Mouse (Mus musculus) forebrain, embryonic 16.5 days (tissue): ENCODE measurements around the gene Tmem35b. TPM values are rescaled to one million over a fixed set of nuclear protein-coding genes. Genes with fewer than 3 reads are reported as not detected.
"Not testable (repeated sequence)": the region's sequence is repeated elsewhere in the genome, so short reads cannot be mapped to it uniquely, and the experiment has no call there.

ENCODE experiments used
- ATAC-seq: fragments of 200-750 bp; cut with Nextera tagmentation; 2 replicates; pipeline ENCODE4 v1.8.0; 2017; ENCODE audit warnings: mild to moderate bottlenecking, moderate library complexity
- H3K27ac ChIP-seq: fragments of 300-500 bp; sonication (generic); 2 replicates; pipeline ENCODE4 v1.5.1; 2014; ENCODE audit warnings: low read length, control low read depth
- H3K27me3 ChIP-seq: fragments of 300-500 bp; sonication (generic); replicated peaks from 2 replicates; pipeline ENCODE4 v1.6.1; 2014; ENCODE audit warnings: low read length; ENCODE audit not compliant: control insufficient read depth, insufficient read depth
- H3K36me3 ChIP-seq: fragments of 300-500 bp; sonication (generic); 2 replicates; pipeline ENCODE4 v1.6.1; 2014; ENCODE audit not compliant: control insufficient read depth, insufficient read depth
- H3K4me1 ChIP-seq: fragments of 300-500 bp; sonication (generic); replicated peaks from 2 replicates; pipeline ENCODE4 v1.6.1; 2014; ENCODE audit warnings: low read length; ENCODE audit not compliant: control insufficient read depth, insufficient read depth
- H3K4me2 ChIP-seq: fragments of 300-500 bp; sonication (generic); 2 replicates; pipeline ENCODE4 v1.6.1; 2014; ENCODE audit warnings: mild to moderate bottlenecking, low read length, control low read depth
- H3K4me3 ChIP-seq: fragments of 300-500 bp; sonication (generic); replicated peaks from 2 replicates; pipeline ENCODE4 v1.5.1; 2014; ENCODE audit warnings: mild to moderate bottlenecking, low read length, control low read depth
- H3K9ac ChIP-seq: fragments of 300-500 bp; sonication (generic); replicated peaks from 2 replicates; pipeline ENCODE4 v1.6.1; 2014; ENCODE audit warnings: low read depth, low read length, control low read depth
- H3K9me3 ChIP-seq: fragments of 300-500 bp; sonication (generic); 2 replicates; pipeline ENCODE4 v1.6.1; 2016; ENCODE audit warnings: low read length; ENCODE audit not compliant: control insufficient read depth
- WGBS: fragments of 180-500 bp; shearing (Covaris S2); extraction: QIAGEN DNeasy Blood & Tissue Kit; methylation state at CpG from one replicate; pipeline ENCODE4 v1.1.7; 2014; 5-methylcytosine and 5-hydroxymethylcytosine counted together
- polyA plus RNA-seq: library from polyadenylated mRNA; unstranded; fragments of >200 nt; fragmentation: Nextera tagmentation; extraction: Ambion mirVana; gene quantifications from 2 replicates; pipeline ENCODE4 v1.2.1, GENCODE M21; 2015

The Tmem35b gene
- 12.6 and 14.6 TPM in 2 replicates for polyA plus RNA-seq

DNA sequence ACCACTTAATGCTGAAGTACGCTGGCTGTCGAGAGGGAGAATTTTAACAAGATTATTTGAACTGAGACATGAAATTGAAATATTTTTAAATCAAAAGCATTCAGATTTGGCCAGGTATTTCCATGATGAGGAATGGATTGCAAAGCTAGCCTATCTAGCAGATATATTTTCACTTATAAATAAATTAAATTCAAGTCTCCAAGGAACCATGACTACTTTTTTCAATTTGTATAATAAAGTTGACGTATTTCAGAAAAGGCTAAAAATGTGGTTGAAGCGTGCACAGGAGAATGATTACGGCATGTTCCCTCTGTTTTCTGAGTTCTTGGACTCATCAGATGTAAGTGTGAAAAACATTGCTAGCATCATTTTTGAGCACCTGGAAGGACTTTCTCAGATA is at the start of gene Tmem35b:
Gene Tmem35b, plus strand, starts transcription at position 301 of the 400 bp plus-strand sequence.
- Histone ChIP-seq H3K36me3 (peaks cover 2% of the 10 kb centered on the region; the same call in 1 of the 2 replicates), H3K9me3 (no peaks in the 10 kb centered on the region), H3K27me3 (no peaks in the 10 kb centered on the region), H3K9ac (no peak within 1 kb of the TSS), H3K4me3 (no peak within 1 kb of the TSS), H3K4me1 (peaks cover 10% of the 10 kb centered on the region), H3K27ac (no peak within 1 kb of the TSS), H3K4me2 (no peak within 1 kb of the TSS)
- no peak for ATAC-seq
- 97% methylated on average over 5 of the region's 5 CpGs for WGBS

GRCm38 (mm10) chr4:127074915-127075314 is 48.6 kb upstream of the Tmem35b start:
- H3K4me3 ChIP-seq = no peak overlapping the region
- no peak overlapping the region for H3K4me2 ChIP-seq
- 71% methylated on average over 1 of the region's 1 CpGs for WGBS
- no peaks in the 10 kb centered on the region for H3K9me3 ChIP-seq
- peaks cover 7% of the 10 kb centered on the region for H3K4me1 ChIP-seq
- H3K9ac ChIP-seq = no peak overlapping the region
- H3K27me3 ChIP-seq = no peaks in the 10 kb centered on the region
- ATAC-seq = no peak
- no peaks in the 10 kb centered on the region for H3K36me3 ChIP-seq
- H3K27ac ChIP-seq = no peak overlapping the region

- peak within 1 kb of the TSS; percentile 59 for H3K4me3 ChIP-seq
- H3K4me2 ChIP-seq = peak within 1 kb of the TSS; percentile 79
- H3K4me1 ChIP-seq = peaks cover 7% of the 10 kb centered on the region
- H3K36me3 ChIP-seq = no peaks in the 10 kb centered on the region
- no peaks in the 10 kb centered on the region for H3K27me3 ChIP-seq
- peak; percentile 97 for ATAC-seq
- no peaks in the 10 kb centered on the region for H3K9me3 ChIP-seq
- peak within 1 kb of the TSS; percentile 80 for H3K27ac ChIP-seq
- under 1% methylated on average over 46 of the region's 46 CpGs for WGBS
- H3K9ac ChIP-seq = peak within 1 kb of the TSS; percentile 64
These were observed 46.5 kb upstream of the Tmem35b start, which contains the start of gene Zmym6 for GRCm38 (mm10) chr4:127076875-127077548. Gene Zmym6 (plus strand): TSS chr4:127077383.

GRCm38 (mm10) chr4:127080806-127081205 is 42.7 kb upstream of the Tmem35b start:
- Histone ChIP-seq H3K27me3 (no peaks in the 10 kb centered on the region), H3K9me3 (no peaks in the 10 kb centered on the region), H3K4me2 (no peak overlapping the region), H3K36me3 (no peaks in the 10 kb centered on the region), H3K4me1 (peaks cover 7% of the 10 kb centered on the region), H3K9ac (no peak overlapping the region), H3K27ac (no peak overlapping the region), H3K4me3 (no peak overlapping the region)
- 28% methylated on average over 1 of the region's 1 CpGs for WGBS
- no peak for ATAC-seq

DNA sequence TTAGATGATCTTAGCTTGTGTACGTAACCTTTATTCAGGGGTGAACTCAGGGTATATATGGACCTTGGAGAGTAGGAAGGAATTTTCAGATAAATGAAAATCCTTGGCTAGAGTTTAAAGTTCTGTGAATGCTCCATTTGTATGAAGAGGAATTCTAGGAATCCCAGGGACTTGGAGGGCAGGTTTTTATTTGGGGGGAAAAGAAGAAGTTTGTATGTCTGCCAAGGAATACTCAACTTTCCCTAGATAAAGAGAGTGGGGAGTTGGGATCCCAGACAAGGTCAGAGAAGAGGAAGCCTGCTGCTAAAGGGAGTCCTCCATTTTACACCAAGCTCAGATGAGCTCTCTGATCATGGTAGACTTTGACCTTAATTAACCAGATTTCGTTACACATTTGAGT is 40.4 kb upstream of the Tmem35b start:
- no peak for ATAC-seq
- no peak overlapping the region for H3K4me3 ChIP-seq
- H3K4me1 ChIP-seq = peaks cover 1% of the 10 kb centered on the region
- no peak overlapping the region for H3K27ac ChIP-seq
- no peaks in the 10 kb centered on the region; the same call in 1 of the 2 replicates for H3K36me3 ChIP-seq
- no peaks in the 10 kb centered on the region for H3K27me3 ChIP-seq
- H3K4me2 ChIP-seq = no peak overlapping the region
- WGBS = 90% methylated on average over 2 of the region's 2 CpGs
- no peaks in the 10 kb centered on the region for H3K9me3 ChIP-seq
- no peak overlapping the region for H3K9ac ChIP-seq

GRCm38 (mm10) chr4:127085761-127086160 is 37.7 kb upstream of the Tmem35b start:
- no peak overlapping the region for H3K4me2 ChIP-seq

DNA sequence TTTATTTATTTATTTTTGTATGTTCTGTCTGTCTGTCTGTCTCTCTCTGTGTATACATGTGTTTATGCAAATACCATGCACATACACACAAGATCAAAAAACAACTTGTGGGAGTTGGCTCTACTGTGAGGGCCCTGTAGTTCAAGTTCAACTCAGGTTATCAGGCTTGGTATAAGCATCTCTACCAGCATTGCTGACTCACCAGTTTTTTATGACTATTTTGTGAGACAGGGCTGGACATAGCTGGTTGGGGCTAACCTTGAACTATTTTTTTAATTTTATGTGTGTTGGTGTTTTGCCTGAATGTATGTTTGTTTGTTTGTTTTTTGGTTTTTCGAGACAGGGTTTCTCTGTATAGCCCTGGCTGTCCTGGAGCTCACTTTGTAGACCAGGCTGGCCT is 32.3 kb upstream of the Tmem35b start:
- Histone ChIP-seq H3K9me3 (no peaks in the 10 kb centered on the region), H3K36me3 (peaks cover 6% of the 10 kb centered on the region), H3K27ac (no peak overlapping the region), H3K9ac (no peak overlapping the region), H3K4me1 (no peaks in the 10 kb centered on the region), H3K4me3 (no peak overlapping the region), H3K27me3 (no peaks in the 10 kb centered on the region), H3K4me2 (no peak overlapping the region)
- 100% methylated on average over 1 of the region's 1 CpGs for WGBS
- no peak for ATAC-seq

More at GRCm38 (mm10) chr4:127085761-127086160, 37.7 kb upstream of the Tmem35b start:
- Histone ChIP-seq H3K36me3 (peaks cover 6% of the 10 kb centered on the region), H3K4me3 (no peak overlapping the region), H3K9ac (no peak overlapping the region), H3K27ac (no peak overlapping the region), H3K4me1 (no peaks in the 10 kb centered on the region), H3K9me3 (no peaks in the 10 kb centered on the region), H3K27me3 (no peaks in the 10 kb centered on the region)
- no peak for ATAC-seq
- WGBS = 91% methylated on average over 1 of the region's 1 CpGs

DNA sequence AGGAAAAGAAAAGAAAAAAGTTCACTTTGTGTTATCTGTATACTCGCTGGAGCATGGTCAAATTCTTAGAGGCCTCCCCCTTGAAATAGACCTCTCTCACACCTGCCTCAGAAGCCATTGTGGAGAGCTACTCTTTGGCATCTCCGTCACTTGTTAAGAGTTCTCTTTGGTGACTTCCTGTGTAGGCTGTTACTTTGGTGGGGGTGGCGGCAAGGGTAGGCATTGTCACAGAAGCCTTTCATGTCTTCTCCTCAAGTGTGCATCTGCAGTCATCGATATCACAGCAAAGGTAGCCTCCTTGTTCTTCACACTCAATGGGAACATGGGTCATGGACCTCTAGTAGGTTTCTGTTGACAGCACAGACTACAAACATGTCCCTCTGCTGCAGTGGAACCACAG is 28.4 kb upstream of the Tmem35b start:
- no peak overlapping the region for H3K4me3 ChIP-seq
- peaks cover 3% of the 10 kb centered on the region; the same call in 1 of the 2 replicates for H3K36me3 ChIP-seq
- no peak overlapping the region for H3K4me2 ChIP-seq
- WGBS = 88% methylated on average over 4 of the region's 4 CpGs
- H3K27ac ChIP-seq = no peak overlapping the region
- no peaks in the 10 kb centered on the region for H3K9me3 ChIP-seq
- ATAC-seq = no peak
- no peaks in the 10 kb centered on the region for H3K27me3 ChIP-seq
- no peak overlapping the region for H3K9ac ChIP-seq
- H3K4me1 ChIP-seq = no peaks in the 10 kb centered on the region

DNA sequence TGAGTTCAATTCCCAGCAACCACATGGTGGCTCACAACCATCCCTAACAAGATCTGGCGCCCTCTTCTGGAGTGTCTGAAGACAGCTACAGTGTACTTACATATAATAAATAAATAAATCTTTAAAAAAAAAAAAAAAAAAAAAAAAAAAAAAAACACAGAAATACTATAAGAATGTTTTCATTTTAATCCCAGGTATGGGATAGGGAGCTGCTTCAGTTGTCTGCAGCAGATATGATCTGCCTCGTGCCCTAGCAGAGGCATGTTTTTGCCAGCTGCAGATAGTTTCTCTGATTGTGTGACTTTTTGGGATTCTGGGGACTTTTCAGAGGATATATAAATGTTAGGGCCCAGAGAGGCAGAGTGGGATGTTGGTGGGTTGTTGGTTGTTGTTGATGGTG is 23.9 kb upstream of the Tmem35b start:
- H3K27me3 ChIP-seq, H3K4me2 ChIP-seq, H3K4me1 ChIP-seq, H3K4me3 ChIP-seq, H3K27ac ChIP-seq, H3K9me3 ChIP-seq, H3K36me3 ChIP-seq, H3K9ac ChIP-seq, ATAC-seq: not testable (repeated sequence)
- 100% methylated on average over 1 of the region's 2 CpGs for WGBS
